Mouse (Mus musculus) adrenal gland, adult 2 months (tissue): ENCODE data around the gene Slc6a1. TPM values are rescaled to one million over a fixed set of nuclear protein-coding genes. Genes with fewer than 3 reads are reported as not detected.

ENCODE experiments used
- DNase-seq: peaks from one replicate; pipeline ENCODE4 v3.0.0; 2021
- long read RNA-seq: library from polyadenylated mRNA; stranded (forward); transcript quantifications from one replicate; pipeline ENCODE4 v2.0.0, GENCODE M21; 2021
- polyA plus RNA-seq: library from polyadenylated mRNA; depleted of rRNA; stranded (reverse); fragments of >200 nt; gene quantifications from 2 replicates; pipeline ENCODE4 v1.2.3, GENCODE M21; 2012; rRNA removed
- total RNA-seq, 2 experiments: library from RNA; stranded (reverse); gene quantifications; 2 replicates each; pipeline ENCODE4 v1.2.3; 2021

The Slc6a1 gene
- not detected for total RNA-seq
- polyA plus RNA-seq = not detected in 2 replicates
- long read RNA-seq = 0 reads

GRCm38 (mm10) chr6:114282469-114283277, at the start of gene Slc6a1:
Slc6a1 (plus strand) TSS chr6:114282635.
- peak; percentile 52 for DNase-seq

- DNase-seq = no peak
Observed at GRCm38 (mm10) chr6:114238892-114239644, 43.4 kb upstream of the Slc6a1 start.

DNA sequence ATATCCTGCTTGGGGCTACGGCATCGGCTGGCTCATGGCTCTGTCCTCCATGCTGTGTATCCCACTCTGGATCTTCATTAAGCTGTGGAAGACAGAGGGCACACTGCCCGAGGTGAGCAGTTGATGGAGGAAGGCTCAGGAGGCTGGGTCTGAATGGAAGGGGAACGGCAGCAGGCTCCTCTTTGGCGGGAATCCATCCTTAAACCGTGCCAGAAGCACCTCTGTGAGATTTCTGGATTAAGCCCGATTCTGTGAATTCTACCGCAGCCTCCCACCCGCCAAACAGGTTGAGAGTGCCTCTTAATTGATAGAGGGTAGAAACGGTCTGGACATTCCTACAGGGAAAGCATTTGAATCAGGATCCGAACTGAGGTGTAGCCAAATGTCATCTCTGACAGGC, 36.8 kb upstream of the Slc6a1 start:
- DNase-seq = no peak

GRCm38 (mm10) chr6:114250311-114250710, 32.1 kb upstream of the Slc6a1 start:
- peak; percentile 62 for DNase-seq

DNA sequence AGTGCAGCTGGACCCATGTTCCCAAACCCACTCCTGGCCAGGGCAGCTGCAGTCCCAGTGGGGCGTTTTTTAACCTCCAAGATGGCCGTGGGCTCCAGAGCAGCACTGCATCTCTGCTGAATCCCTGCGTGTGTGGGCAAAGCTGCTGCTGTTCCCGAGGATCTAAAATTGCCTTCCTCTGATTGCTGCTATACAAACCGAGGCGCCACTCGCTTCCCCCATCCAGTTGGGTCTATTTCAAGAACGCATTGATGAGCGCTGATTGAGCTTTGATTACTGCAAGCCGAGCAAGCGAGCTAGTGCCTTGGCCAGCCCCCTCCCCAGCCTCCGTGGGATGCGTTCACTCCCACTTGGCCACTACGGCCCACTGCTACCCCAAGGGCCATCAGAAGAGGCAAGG, 27.5 kb upstream of the Slc6a1 start:
- no peak for DNase-seq

DNA sequence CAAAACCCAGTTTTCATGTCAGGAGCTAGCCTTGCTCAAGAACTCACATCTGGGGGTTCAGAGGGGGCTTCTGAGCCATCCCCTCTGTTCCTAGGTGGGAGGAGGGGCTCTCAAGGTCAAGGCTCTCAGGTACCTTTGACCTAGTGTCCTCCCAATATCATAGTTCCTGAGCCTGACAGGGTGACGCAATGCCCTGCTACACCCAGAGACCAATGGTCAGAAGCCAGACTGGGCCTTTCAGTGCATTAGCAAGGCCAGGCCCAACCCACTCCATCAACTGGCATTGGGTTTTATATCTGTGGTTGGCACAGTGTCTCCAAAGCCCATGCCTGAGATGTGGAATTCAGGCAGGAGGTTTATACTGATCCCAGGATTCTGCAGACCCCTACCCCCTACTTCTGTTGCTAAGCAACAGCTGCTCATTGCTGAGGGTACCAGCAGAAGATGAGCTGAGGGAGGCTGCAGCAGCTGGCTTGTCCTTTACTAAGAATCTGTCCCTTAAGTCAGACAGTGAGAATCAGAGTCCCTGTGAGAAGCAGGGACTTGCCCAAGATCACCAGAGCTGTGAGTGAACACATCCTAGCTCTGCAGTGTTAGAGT, 24.6 kb upstream of the Slc6a1 start:
- no peak for DNase-seq

- DNase-seq = no peak
Observed at GRCm38 (mm10) chr6:114258661-114259193, 23.7 kb upstream of the Slc6a1 start.

DNA sequence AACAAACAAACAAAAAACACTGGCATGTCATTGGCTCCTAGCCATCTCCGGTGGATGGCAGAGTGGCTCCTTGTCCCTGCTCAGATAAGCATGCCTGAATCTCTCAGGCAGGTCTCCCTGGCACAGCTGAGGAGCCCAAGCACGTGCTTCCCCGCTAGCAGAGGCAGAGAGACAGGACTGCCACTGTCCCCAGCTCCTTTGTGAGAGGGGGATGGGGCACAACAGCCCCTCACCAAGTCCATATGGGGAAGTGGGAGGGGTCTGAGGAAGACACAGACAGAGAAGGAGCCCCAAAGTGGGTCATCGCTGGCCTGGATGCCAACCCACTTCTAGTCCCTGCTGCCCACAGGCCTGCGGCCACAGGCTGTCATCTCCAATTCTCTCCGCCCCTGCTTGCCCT, 20.8 kb upstream of the Slc6a1 start:
- no peak for DNase-seq

DNA sequence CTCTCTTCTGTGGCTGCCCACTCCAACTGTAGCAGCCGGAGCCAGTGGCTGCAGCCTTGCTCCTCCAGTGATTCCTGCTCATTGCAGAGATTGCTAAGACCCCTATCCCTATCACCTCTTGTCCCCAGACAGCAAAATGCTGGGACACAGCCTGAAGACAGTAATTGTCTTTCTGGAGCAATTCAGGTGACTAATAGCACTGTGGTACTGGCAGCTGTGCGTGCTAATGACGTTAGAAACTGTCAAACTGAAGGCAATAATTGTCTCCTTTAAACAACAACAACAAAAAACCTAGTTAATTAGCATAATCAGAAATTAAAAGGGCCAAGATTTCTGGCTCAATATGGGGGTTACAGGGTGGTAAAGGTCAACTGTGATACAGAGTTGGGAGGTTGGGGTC, 18.4 kb upstream of the Slc6a1 start:
- no peak for DNase-seq

DNA sequence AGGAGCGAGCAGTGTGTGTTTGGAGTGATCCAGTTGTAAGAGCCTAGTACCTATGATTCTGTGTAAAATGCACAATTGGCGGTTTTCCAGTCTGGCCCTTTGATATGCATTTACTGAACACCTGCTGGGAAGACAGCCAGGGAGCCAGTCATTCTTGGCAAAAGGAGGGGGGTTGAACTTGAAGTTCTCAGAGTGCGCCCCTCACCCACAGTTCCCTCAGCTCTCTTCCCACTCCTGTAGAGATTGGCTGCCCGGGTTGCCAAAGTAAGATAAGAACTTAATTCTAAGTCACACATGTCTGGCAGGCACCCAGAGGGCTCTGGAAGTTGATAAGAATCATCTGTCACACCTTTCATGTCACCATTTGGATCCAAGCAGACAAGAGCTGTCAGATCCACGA, 18.0 kb upstream of the Slc6a1 start:
- DNase-seq = no peak

GRCm38 (mm10) chr6:114266273-114266672, 16.2 kb upstream of the Slc6a1 start:
- no peak for DNase-seq

DNA sequence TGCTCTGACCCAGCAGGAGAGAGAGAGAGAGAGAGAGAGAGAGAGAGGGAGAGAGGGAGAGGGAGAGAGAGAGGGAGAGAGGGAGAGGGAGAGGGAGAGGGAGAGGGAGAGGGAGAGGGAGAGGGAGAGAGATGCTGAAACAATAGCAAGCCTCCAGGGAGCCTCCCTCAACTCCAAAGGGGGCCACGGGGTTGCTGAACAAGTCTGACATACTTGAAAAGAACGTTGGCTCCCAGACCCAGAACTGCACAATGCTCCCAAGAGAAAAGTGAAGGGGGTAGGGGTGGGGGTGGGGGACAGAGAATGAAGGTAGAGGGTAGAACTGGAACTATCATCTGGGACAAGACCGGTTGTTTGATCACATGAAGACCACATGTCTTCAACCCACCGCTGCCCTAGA, 14.5 kb upstream of the Slc6a1 start:
- no peak for DNase-seq

- DNase-seq = no peak
Observed at GRCm38 (mm10) chr6:114269589-114269988, 12.8 kb upstream of the Slc6a1 start.

- DNase-seq = no peak
Observed at GRCm38 (mm10) chr6:114270799-114271198, 11.6 kb upstream of the Slc6a1 start.

- no peak for DNase-seq
Observed at GRCm38 (mm10) chr6:114272279-114272678, 10.2 kb upstream of the Slc6a1 start.

GRCm38 (mm10) chr6:114273997-114274728, 8.3 kb upstream of the Slc6a1 start:
- DNase-seq = no peak

DNA sequence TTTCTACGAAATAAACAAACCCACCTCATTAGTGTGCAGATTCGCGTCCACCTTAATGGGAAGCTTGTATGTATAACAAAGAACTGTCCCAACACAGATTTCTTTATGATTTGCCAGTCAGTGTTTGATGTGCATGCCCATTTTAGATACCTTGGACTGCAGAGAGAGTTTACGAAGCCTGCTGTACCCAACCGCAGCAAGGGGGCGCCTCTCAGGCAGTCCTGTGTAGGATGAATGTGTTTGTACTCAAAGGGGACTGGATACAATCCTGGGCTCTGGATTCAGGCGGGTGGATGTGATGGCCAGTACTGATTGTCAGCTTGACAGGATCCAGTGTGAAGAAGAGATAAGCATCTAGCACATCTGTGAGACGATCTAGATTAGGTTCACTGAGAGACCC, 6.6 kb upstream of the Slc6a1 start:
- no peak for DNase-seq

- no peak for DNase-seq
Observed at GRCm38 (mm10) chr6:114283278-114283770, 889 bp downstream of the Slc6a1 start.

GRCm38 (mm10) chr6:114283927-114284703, 1.7 kb downstream of the Slc6a1 start:
- no peak for DNase-seq

DNA sequence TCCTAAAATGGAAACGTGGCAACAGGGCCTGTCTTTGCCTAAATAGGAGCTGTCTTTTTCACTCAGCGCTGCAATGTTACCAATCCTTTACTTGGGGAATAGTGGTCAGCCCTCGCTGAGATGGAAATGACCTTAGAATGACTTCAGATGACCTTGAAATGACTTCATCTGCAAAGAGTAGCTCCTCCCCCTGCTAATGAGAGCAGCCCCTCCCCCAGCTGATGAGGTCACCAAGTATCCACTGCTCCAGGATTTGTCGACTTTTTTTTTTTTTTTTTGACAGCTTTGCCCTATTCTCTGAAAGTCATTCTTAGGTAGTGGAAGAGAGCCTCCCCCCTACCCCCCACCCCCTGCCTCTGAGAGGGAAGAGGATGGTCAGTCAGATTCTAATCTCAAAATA, 3.0 kb downstream of the Slc6a1 start:
- no peak for DNase-seq

DNA sequence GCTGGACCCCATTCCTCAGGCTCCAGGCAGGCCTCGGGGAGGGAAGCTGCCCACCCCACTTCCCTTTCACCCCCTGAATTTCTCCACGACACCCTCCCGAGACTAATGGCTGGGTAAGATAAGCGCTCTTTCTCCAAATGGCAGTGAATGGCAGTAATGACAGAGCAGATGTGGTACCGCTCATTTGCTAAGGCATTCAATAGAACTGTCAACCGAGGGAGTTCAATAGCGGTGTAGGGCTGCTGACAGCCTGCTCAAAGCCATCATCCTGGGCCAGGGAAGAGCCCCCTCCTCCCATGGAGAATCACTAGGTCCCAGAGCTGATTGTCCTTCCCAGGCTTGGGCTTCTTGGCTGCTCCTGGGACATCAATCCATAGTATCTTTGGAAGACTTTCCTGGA, 6.7 kb downstream of the Slc6a1 start:
- no peak for DNase-seq
